Mouse (Mus musculus): Measurements from ENCODE around the gene Casp4. TPM values are rescaled to one million over a fixed set of nuclear protein-coding genes. Genes with fewer than 3 reads are reported as not detected.

The Casp4 gene
- 1.2 and 1.6 TPM in 2 replicates for polyA plus RNA-seq (2014; fragmentation: Nextera tagmentation; extraction: Ambion mirVana)

- Histone ChIP-seq H3K4me3 (ENCODE audit: low read depth, low read length) (no peak within 1 kb of the TSS), H3K27ac (replicated peaks; ENCODE audit: low read depth, low read length) (no peak within 1 kb of the TSS), H3K4me2 (ENCODE audit: low read depth, low read length) (no peak within 1 kb of the TSS), H3K4me1 (ENCODE audit: control insufficient read depth, insufficient read depth, low read length) (no peaks in the 10 kb centered on the region), H3K9ac (ENCODE audit: low read depth, low read length) (no peak within 1 kb of the TSS), H3K9me3 (ENCODE audit: control insufficient read depth, low read length) (no peaks in the 10 kb centered on the region), H3K36me3 (ENCODE audit: control insufficient read depth, insufficient read depth, low read length) (no peaks in the 10 kb centered on the region), H3K27me3 (replicated peaks; ENCODE audit: control insufficient read depth, insufficient read depth, low read length) (no peaks in the 10 kb centered on the region)
- DNase-seq (ENCODE audit: low spot score) (no peak), ATAC-seq (ENCODE audit: low read depth) (no peak)
- WGBS, result 64% methylated on average over 5 of the region's 5 CpGs
These were observed at the start of gene Casp4 for GRCm38 (mm10) chr9:5308561-5308960. Gene Casp4 (plus strand): TSS chr9:5308828.

- H3K9me3 ChIP-seq (ENCODE audit: control insufficient read depth, low read length), result no peaks in the 10 kb centered on the region
- H3K27ac ChIP-seq (replicated peaks; ENCODE audit: low read depth, low read length), result no peak overlapping the region
- no peaks in the 10 kb centered on the region for H3K27me3 ChIP-seq (replicated peaks; ENCODE audit: control insufficient read depth, insufficient read depth, low read length)
- ATAC-seq (ENCODE audit: low read depth) (no peak), DNase-seq (ENCODE audit: low spot score) (no peak)
- WGBS, result 50% methylated on average over 2 of the region's 2 CpGs
- no peak overlapping the region for H3K4me3 ChIP-seq (ENCODE audit: low read depth, low read length)
- no peak overlapping the region for H3K9ac ChIP-seq (ENCODE audit: low read depth, low read length)
- no peak overlapping the region for H3K4me2 ChIP-seq (ENCODE audit: low read depth, low read length)
- no peaks in the 10 kb centered on the region for H3K4me1 ChIP-seq (ENCODE audit: control insufficient read depth, insufficient read depth, low read length)
- H3K36me3 ChIP-seq (ENCODE audit: control insufficient read depth, insufficient read depth, low read length), result no peaks in the 10 kb centered on the region
These were observed 44.6 kb upstream of the Casp4 start for GRCm38 (mm10) chr9:5263951-5264475.

GRCm38 (mm10) chr9:5270274-5270673 lies 38.4 kb upstream of the Casp4 start:
- Histone ChIP-seq H3K4me3 (ENCODE audit: low read depth, low read length) (no peak overlapping the region), H3K4me2 (ENCODE audit: low read depth, low read length) (no peak overlapping the region), H3K9me3 (ENCODE audit: control insufficient read depth, low read length) (no peaks in the 10 kb centered on the region), H3K36me3 (ENCODE audit: control insufficient read depth, insufficient read depth, low read length) (no peaks in the 10 kb centered on the region), H3K9ac (ENCODE audit: low read depth, low read length) (no peak overlapping the region), H3K4me1 (ENCODE audit: control insufficient read depth, insufficient read depth, low read length) (no peaks in the 10 kb centered on the region), H3K27me3 (replicated peaks; ENCODE audit: control insufficient read depth, insufficient read depth, low read length) (no peaks in the 10 kb centered on the region), H3K27ac (replicated peaks; ENCODE audit: low read depth, low read length) (no peak overlapping the region)
- DNase-seq (ENCODE audit: low spot score), result no peak
- WGBS, result 77% methylated on average over 2 of the region's 2 CpGs
- ATAC-seq (ENCODE audit: low read depth), result no peak

- no peaks in the 10 kb centered on the region for H3K9me3 ChIP-seq (ENCODE audit: control insufficient read depth, low read length)
- no peak overlapping the region for H3K9ac ChIP-seq (ENCODE audit: low read depth, low read length)
- ATAC-seq (ENCODE audit: low read depth), result no peak
- WGBS, result 36% methylated on average over 1 of the region's 1 CpGs
- no peak overlapping the region for H3K27ac ChIP-seq (replicated peaks; ENCODE audit: low read depth, low read length)
- H3K4me2 ChIP-seq (ENCODE audit: low read depth, low read length), result no peak overlapping the region
- H3K27me3 ChIP-seq (replicated peaks; ENCODE audit: control insufficient read depth, insufficient read depth, low read length), result no peaks in the 10 kb centered on the region
- no peaks in the 10 kb centered on the region for H3K36me3 ChIP-seq (ENCODE audit: control insufficient read depth, insufficient read depth, low read length)
- DNase-seq (ENCODE audit: low spot score), result no peak
- H3K4me1 ChIP-seq (ENCODE audit: control insufficient read depth, insufficient read depth, low read length), result no peaks in the 10 kb centered on the region
- H3K4me3 ChIP-seq (ENCODE audit: low read depth, low read length), result no peak overlapping the region
These were observed 37.7 kb upstream of the Casp4 start for GRCm38 (mm10) chr9:5270884-5271283.

- WGBS, result 70% methylated on average over 6 of the region's 6 CpGs
- Histone ChIP-seq H3K9ac (ENCODE audit: low read depth, low read length) (no peak overlapping the region), H3K27me3 (replicated peaks; ENCODE audit: control insufficient read depth, insufficient read depth, low read length) (no peaks in the 10 kb centered on the region), H3K4me3 (ENCODE audit: low read depth, low read length) (no peak overlapping the region), H3K4me1 (ENCODE audit: control insufficient read depth, insufficient read depth, low read length) (no peaks in the 10 kb centered on the region), H3K4me2 (ENCODE audit: low read depth, low read length) (no peak overlapping the region), H3K36me3 (ENCODE audit: control insufficient read depth, insufficient read depth, low read length) (no peaks in the 10 kb centered on the region), H3K27ac (replicated peaks; ENCODE audit: low read depth, low read length) (no peak overlapping the region), H3K9me3 (ENCODE audit: control insufficient read depth, low read length) (no peaks in the 10 kb centered on the region)
- no peak for DNase-seq (ENCODE audit: low spot score)
- ATAC-seq (ENCODE audit: low read depth), result no peak
These were observed 37.2 kb upstream of the Casp4 start for GRCm38 (mm10) chr9:5271334-5271845.

GRCm38 (mm10) chr9:5286071-5286470 lies 22.6 kb upstream of the Casp4 start:
- ATAC-seq (ENCODE audit: low read depth), result no peak

GRCm38 (mm10) chr9:5286597-5286996 lies 22.0 kb upstream of the Casp4 start:
- Histone ChIP-seq H3K27ac (replicated peaks; ENCODE audit: low read depth, low read length) (no peak overlapping the region), H3K36me3 (ENCODE audit: control insufficient read depth, insufficient read depth, low read length) (no peaks in the 10 kb centered on the region), H3K9ac (ENCODE audit: low read depth, low read length) (no peak overlapping the region), H3K27me3 (replicated peaks; ENCODE audit: control insufficient read depth, insufficient read depth, low read length) (no peaks in the 10 kb centered on the region), H3K4me3 (ENCODE audit: low read depth, low read length) (no peak overlapping the region), H3K4me1 (ENCODE audit: control insufficient read depth, insufficient read depth, low read length) (no peaks in the 10 kb centered on the region), H3K9me3 (ENCODE audit: control insufficient read depth, low read length) (no peaks in the 10 kb centered on the region), H3K4me2 (ENCODE audit: low read depth, low read length) (no peak overlapping the region)
- ATAC-seq (ENCODE audit: low read depth) (no peak), DNase-seq (ENCODE audit: low spot score) (no peak)

More at GRCm38 (mm10) chr9:5286071-5286470, 22.6 kb upstream of the Casp4 start:
- no peak overlapping the region for H3K4me3 ChIP-seq (ENCODE audit: low read depth, low read length)
- H3K27me3 ChIP-seq (replicated peaks; ENCODE audit: control insufficient read depth, insufficient read depth, low read length), result no peaks in the 10 kb centered on the region
- H3K9ac ChIP-seq (ENCODE audit: low read depth, low read length), result no peak overlapping the region
- no peak overlapping the region for H3K4me2 ChIP-seq (ENCODE audit: low read depth, low read length)
- WGBS, result 87% methylated on average over 2 of the region's 2 CpGs
- H3K27ac ChIP-seq (replicated peaks; ENCODE audit: low read depth, low read length), result no peak overlapping the region
- DNase-seq (ENCODE audit: low spot score), result no peak
- H3K9me3 ChIP-seq (ENCODE audit: control insufficient read depth, low read length), result no peaks in the 10 kb centered on the region
- no peaks in the 10 kb centered on the region for H3K4me1 ChIP-seq (ENCODE audit: control insufficient read depth, insufficient read depth, low read length)
- no peaks in the 10 kb centered on the region for H3K36me3 ChIP-seq (ENCODE audit: control insufficient read depth, insufficient read depth, low read length)

- 70% methylated on average over 2 of the region's 2 CpGs for WGBS
These were observed 12.0 kb upstream of the Casp4 start for GRCm38 (mm10) chr9:5296354-5297237.

More at GRCm38 (mm10) chr9:5296354-5297237, 12.0 kb upstream of the Casp4 start:
- no peak overlapping the region for H3K27ac ChIP-seq (replicated peaks; ENCODE audit: low read depth, low read length)
- no peaks in the 10 kb centered on the region for H3K36me3 ChIP-seq (ENCODE audit: control insufficient read depth, insufficient read depth, low read length)
- DNase-seq (ENCODE audit: low spot score) (no peak), ATAC-seq (ENCODE audit: low read depth) (no peak)
- H3K4me1 ChIP-seq (ENCODE audit: control insufficient read depth, insufficient read depth, low read length), result no peaks in the 10 kb centered on the region
- H3K9ac ChIP-seq (ENCODE audit: low read depth, low read length), result no peak overlapping the region
- no peak overlapping the region for H3K4me3 ChIP-seq (ENCODE audit: low read depth, low read length)
- no peaks in the 10 kb centered on the region for H3K9me3 ChIP-seq (ENCODE audit: control insufficient read depth, low read length)
- no peaks in the 10 kb centered on the region for H3K27me3 ChIP-seq (replicated peaks; ENCODE audit: control insufficient read depth, insufficient read depth, low read length)
- no peak overlapping the region for H3K4me2 ChIP-seq (ENCODE audit: low read depth, low read length)

All from embryonic facial prominence, embryonic 14.5 days (tissue).